ENCODE assay signal across 15 mouse cellular contexts in the genomic region with DNA sequence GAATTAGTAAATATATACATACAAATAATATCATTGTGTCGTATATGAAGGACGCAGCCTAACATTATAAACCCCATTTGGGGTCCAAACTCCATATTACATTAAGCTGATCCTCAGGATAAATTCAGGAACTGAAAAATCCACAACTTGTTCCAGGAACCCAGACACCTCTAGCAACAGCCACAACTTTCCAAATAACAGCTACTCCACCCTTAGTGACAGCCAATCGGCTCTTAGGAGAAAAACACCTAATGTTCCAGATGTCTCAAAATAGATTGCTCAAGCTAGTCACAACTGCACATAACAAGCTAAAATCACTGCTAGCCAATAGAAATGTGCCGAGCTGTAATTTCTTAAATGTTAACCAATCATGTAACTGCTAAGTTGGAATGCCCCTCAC.
"Had no signal": no experiment of that assay in that cellular context is flagged by ENCODE, and none has a peak within 500 bp of the region (broad histone marks: within the 10 kb centered on the region; RNA-seq: fewer than 3 reads in every experiment).

No protein-coding gene starts in this region.

- ATAC-seq: midbrain, embryonic 13.5 days; midbrain, embryonic 15.5 days had no signal

- H3K4me2 ChIP-seq: lung, embryonic 14.5 days; midbrain, embryonic 11.5 days; midbrain, embryonic 13.5 days; midbrain, embryonic 15.5 days; neural tube, embryonic 12.5 days had no signal

- H3K4me1 ChIP-seq: megakaryocyte, embryonic 14.5 days; midbrain, embryonic 13.5 days; midbrain, embryonic 15.5 days; neural tube, embryonic 12.5 days had no signal

- H3K27me3 ChIP-seq: megakaryocyte, embryonic 14.5 days; midbrain, embryonic 13.5 days; midbrain, embryonic 15.5 days; neural tube, embryonic 12.5 days had no signal

- H3K4me3 ChIP-seq: megakaryocyte, embryonic 14.5 days; midbrain, embryonic 13.5 days; midbrain, embryonic 15.5 days; neural tube, embryonic 12.5 days had no signal

- H3K9me3 ChIP-seq: megakaryocyte, embryonic 14.5 days; midbrain, embryonic 13.5 days; midbrain, embryonic 15.5 days; neural tube, embryonic 12.5 days had no signal

- DNase-seq: lung, embryonic 14.5 days; lung, postnatal 14 days; right cerebral cortex, postnatal 25 days; right cerebral cortex, postnatal 4 days; spleen, adult 18-20 months; thymus, adult 18-20 months; thymus, postnatal 14 days; thymus, postnatal 36 days had no signal

- H3K9ac ChIP-seq: liver, embryonic 14.5 days; lung, embryonic 14.5 days; midbrain, embryonic 13.5 days; midbrain, embryonic 15.5 days; neural tube, embryonic 12.5 days had no signal

- H3K27ac ChIP-seq: liver, embryonic 14.5 days; macrophage; midbrain, embryonic 13.5 days; midbrain, embryonic 15.5 days; neural tube, embryonic 12.5 days had no signal

- H3K36me3 ChIP-seq: midbrain, embryonic 13.5 days; midbrain, embryonic 15.5 days; neural tube, embryonic 12.5 days had no signal
